Mouse (Mus musculus) bone marrow, adult 2 months (tissue): ENCODE data around the gene Pitpnm1.
"Not testable (repeated sequence)": the region's sequence is repeated elsewhere in the genome, so short reads cannot be mapped to it uniquely, and the experiment has no call there.

Source experiments
- CTCF ChIP-seq: fragments of 200-500 bp; IDR thresholded peaks from 2 replicates; pipeline ENCODE4 v1.5.1; 2011; ENCODE audit warnings: low read length, control low read depth; ENCODE audit not compliant: control insufficient read depth, insufficient read depth
- POLR2A ChIP-seq: fragments of 200-500 bp; IDR thresholded peaks from 2 replicates; pipeline ENCODE4 v1.6.1; 2011; ENCODE audit warnings: low read depth, mild to moderate bottlenecking, control low read depth, low read length, borderline replicate concordance; ENCODE audit not compliant: control insufficient read depth

DNA sequence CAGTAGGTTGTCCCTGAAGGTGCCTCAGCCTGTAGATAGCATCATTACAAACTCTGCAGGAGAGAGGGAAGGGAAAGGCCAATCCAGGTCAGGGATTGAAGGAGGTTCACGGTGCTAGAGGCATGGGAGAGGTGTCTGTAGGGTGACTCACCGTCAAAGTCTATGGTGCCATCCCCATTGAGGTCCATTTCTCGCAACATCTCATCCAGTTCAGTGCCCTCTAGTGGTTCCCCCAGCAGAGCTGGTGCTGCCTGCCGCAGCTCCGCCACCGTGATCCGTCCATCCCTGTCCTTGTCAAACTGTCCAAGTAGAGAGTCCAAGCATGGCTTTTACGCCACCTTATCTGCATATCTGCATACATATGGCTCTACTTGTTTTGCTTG, 36.2 kb downstream of the Pitpnm1 start:
- TF ChIP-seq CTCF = peak; percentile 55; the same call in 1 of the 2 replicates
- TF ChIP-seq POLR2A = not testable (repeated sequence)
